Mouse (Mus musculus): ENCODE results near the gene Mettl9.

GRCm38 (mm10) chr7:121059477-121060218 is 25.4 kb downstream of the Mettl9 start:
- TF ChIP-seq CTCF (IDR thresholded peaks at IDR 0.05; ENCODE audit: insufficient read depth, low read length) (no peak), POLR2A (IDR thresholded peaks at IDR 0.05; ENCODE audit: borderline replicate concordance, extremely low read depth, low read depth, low read length) (no peak)

Measured in lung, adult 2 months (tissue).